Mouse (Mus musculus) E14TG2a.4 (cell line): ENCODE data around the gene Stk10.

Experiments used
- CTCF ChIP-seq: conservative IDR thresholded peaks from 2 replicates; pipeline ENCODE4 v1.5.1; 2014; ENCODE audit warnings: low read length
- NANOG ChIP-seq: IDR thresholded peaks from 2 replicates; pipeline ENCODE4 v1.6.1; 2014; ENCODE audit warnings: borderline replicate concordance, low read length, mixed read lengths
- POU5F1 ChIP-seq: IDR thresholded peaks from 2 replicates; pipeline ENCODE4 v1.6.1; 2014; ENCODE audit warnings: low read length, borderline replicate concordance

DNA sequence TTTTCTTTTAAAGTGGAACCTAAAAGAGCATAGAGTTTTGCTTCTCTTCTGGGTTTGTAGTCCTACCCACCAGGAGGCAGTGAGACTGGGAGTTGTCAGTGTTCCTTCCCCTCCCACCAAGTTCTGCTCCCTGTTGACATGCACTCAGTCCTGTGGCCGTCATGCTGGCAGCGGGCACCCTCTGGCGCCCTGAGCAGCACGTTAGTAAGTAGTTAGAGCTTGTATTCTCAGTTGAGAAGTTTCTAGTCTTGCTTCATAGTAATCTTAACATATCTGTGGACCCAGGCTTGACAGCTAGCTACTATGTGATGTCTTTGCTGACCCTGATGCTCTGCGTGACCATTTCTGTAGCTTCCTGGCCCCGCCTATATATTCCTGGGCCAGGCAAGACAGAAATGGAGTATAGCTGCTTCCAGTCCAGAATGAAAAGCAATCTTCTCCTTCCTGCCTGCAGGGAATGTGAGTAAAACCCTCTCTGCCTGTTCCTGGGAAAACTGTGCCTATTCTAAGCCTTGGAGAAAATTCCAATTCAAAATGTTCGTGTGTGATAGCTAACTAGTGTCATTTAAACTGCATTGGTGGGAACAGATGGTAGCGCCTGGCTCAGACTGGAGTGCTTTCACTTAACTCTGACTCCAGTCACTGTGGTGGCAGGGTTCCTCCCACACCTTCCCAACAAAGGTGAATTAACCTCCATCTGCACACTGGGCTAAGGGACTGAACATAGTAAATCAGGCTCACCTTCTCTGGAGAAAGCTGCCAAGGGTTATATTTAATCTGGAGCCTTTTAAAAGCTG, 16.0 kb upstream of the Stk10 start:
- TF ChIP-seq CTCF (no peak), NANOG (no peak), POU5F1 (no peak)
